Mouse (Mus musculus): ENCODE measurements around the gene Arl16. TPM values are rescaled to one million over a fixed set of nuclear protein-coding genes. Genes with fewer than 3 reads are reported as not detected.

The Arl16 gene
- 26.9 and 44.9 TPM in 2 replicates for polyA plus RNA-seq (2012)

GRCm38 (mm10) chr11:120467051-120467735 lies at the start of gene Arl16:
TSS of gene Arl16 (minus strand) at chr11:120467607.
- no peak for TF ChIP-seq GATA1 (IDR thresholded peaks at IDR 0.05; ENCODE audit: low read length)

GRCm38 (mm10) chr11:120517147-120517546 lies 49.7 kb upstream of the Arl16 start:
- no peak for TF ChIP-seq GATA1 (IDR thresholded peaks at IDR 0.05; ENCODE audit: low read length)

DNA sequence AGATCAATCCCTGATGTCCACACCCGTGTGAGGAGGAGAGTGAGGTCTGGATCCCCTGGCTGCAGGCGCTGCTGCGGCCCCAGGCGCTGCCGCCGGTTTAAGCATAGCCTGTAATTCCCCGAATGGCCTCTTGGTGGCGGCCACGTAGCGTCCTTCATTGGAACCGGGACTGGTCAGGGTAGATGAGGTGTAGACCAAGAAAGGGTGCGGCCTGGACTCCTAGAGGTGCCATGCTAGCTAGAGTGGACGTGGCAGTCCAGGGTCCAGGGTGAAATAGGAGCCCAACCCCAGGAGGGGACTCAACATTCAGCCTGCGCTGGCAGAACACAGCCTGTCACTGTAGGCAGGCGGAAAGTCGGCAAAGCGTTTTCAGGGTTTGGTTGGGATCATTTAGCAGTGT lies 48.2 kb upstream of the Arl16 start:
- TF ChIP-seq GATA1 (IDR thresholded peaks at IDR 0.05; ENCODE audit: low read length): no peak

DNA sequence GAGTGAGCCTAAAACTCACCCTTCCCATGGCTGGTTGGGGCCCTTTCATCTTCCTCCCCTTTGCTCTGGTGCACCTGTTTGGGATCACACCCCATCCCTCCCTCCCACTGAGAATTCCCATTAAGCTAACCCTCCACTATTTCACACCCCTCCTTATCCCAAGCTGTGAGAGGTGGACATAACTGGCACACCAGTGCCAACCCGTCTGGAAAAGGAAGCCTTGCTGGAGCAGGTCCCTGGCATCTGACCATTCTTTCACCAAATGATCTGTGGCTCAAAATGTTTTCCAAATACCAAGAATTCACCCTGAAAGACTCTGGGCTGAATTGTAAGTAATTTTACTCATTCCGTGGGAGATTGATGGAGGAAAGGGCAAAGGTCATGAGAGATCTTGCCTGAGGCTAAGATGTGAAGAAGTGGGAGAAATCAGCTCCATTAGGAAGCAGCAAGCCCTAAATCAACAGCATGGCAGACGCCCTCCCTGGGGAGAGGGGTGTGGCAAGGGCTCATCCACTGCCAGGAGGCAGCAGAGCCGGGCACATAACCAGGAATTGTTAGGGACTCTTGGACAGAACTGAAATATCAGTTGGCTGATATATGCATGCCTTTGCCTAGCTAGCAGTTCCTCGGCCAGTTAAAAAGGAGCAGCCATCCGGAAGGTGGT lies 45.5 kb upstream of the Arl16 start:
- TF ChIP-seq GATA1 (IDR thresholded peaks at IDR 0.05; ENCODE audit: low read length): no peak

DNA sequence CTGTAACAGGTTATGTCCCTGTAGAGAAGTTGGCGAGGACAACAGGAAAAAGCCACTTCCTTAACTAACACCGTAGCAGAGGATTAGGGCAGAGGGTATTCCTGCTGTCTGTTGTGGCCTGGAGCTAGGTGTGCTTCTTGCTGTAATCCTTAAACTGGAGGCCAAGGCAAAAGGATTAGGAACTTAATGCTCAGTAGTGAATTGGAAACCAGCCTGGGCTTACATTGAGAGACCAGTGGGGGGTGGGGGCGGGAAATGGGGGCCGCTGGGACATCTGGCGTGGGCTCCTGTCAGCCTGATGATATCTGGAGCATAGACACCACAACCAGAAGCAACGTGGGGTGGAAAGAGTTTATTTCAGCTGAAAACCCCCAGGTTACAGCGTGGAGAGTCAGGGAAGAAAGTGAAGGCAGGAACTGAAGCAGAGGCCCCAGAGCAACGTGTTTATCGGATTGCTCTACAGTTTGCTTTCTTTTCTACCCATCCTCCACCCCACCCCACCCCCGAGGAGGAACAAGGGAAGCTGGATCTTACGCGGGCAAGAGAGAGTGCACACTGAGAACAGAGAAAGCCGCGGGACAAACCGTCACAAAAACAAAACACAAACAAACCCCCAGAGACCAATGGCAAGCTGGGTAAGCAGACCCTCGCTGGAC lies 43.1 kb upstream of the Arl16 start:
- no peak for TF ChIP-seq GATA1 (IDR thresholded peaks at IDR 0.05; ENCODE audit: low read length)

DNA sequence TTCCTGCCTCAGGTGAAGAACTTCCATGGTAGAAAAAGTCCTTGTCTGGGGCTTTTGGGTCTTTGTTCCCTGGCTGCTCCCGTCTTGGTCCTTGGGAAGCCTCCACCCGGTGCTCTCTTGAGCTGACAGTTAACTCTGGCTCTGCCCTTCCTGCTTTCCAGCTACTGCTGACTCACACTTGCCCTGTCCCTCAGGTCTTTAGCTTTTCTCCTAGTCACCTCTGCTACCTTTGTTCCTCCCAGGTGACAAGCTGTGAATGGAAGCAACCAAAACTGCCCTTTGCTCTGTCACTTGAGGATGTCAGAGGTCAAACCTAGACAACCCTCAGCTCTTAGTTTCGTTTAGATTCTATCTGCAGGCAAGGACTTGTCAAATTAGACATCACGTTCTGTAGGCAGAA lies 42.5 kb upstream of the Arl16 start:
- no peak for TF ChIP-seq GATA1 (IDR thresholded peaks at IDR 0.05; ENCODE audit: low read length)

DNA sequence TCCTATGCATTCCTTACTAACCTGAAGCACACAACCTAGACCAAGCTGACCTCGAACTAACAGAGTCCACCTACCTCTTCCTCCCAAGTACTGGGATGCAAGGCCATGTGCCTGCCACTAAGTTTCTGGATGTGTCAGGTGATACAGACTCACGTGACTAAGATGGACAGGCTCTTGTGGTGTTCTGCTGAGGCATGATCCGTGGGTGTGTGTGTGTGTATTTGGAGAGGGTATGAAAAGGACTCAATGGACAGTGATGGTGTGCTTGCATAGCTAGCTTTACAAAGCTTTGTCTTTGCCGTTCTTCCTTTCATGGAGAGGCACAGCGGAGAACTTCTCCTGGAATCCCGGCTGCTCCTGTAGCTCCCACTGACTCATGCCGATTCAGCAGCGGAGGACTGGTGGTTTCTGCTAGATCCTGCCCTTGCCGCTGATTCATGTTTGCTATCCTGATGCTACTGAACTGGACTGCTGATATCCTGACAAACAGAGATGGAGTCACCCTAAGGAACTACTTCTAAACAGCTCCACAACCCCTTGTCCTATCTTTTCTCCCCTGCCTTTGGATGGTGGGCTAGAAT lies 41.0 kb upstream of the Arl16 start:
- no peak for TF ChIP-seq GATA1 (IDR thresholded peaks at IDR 0.05; ENCODE audit: low read length)

- no peak for TF ChIP-seq GATA1 (IDR thresholded peaks at IDR 0.05; ENCODE audit: low read length)
Observed at GRCm38 (mm10) chr11:120507611-120508289, 40.3 kb upstream of the Arl16 start.

- TF ChIP-seq GATA1 (IDR thresholded peaks at IDR 0.05; ENCODE audit: low read length): no peak
Observed at GRCm38 (mm10) chr11:120506899-120507298, 39.5 kb upstream of the Arl16 start.

DNA sequence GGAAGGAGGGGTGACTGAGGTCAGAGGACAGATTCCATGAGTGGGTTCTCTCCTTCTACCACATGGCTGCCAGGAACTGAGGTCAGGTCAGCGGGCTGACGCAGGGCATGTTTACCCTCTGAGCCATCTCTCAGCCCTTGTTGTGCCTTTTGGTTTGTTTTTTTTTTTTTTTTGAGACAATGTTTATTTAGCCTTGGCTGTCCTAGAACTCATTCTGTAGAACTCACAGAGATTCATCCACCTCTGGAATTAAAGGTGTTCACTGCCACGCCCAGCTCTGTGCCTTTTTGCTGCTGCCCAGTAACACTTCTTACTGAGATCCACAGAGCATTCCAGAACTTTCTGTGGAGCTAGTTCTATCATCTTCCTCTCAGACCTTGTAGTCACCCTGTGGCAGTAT lies 38.3 kb upstream of the Arl16 start:
- TF ChIP-seq GATA1 (IDR thresholded peaks at IDR 0.05; ENCODE audit: low read length): no peak

- no peak for TF ChIP-seq GATA1 (IDR thresholded peaks at IDR 0.05; ENCODE audit: low read length)
Observed at GRCm38 (mm10) chr11:120501701-120502100, 34.3 kb upstream of the Arl16 start.

- TF ChIP-seq GATA1 (IDR thresholded peaks at IDR 0.05; ENCODE audit: low read length): no peak
Observed at GRCm38 (mm10) chr11:120501018-120501417, 33.6 kb upstream of the Arl16 start.

DNA sequence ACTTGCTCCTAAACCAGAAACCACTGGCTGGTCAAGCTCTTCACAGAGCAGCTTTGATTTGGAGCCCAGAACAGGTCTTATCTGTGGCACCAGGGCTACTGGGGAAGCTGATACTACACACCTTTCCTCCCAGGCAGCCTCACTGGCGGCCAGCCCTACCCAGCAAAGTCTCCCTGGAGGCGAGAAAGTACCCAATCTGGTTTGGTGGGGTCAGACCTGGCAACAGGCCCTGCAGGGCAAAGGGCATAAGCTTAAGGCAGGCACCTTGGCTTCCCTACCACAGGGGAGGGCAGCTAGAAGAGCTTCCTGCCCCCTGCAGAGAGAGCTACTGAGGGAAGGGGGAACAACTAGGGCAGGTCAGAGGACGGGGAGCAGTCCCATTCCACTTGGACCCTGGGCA lies 33.0 kb upstream of the Arl16 start:
- no peak for TF ChIP-seq GATA1 (IDR thresholded peaks at IDR 0.05; ENCODE audit: low read length)

DNA sequence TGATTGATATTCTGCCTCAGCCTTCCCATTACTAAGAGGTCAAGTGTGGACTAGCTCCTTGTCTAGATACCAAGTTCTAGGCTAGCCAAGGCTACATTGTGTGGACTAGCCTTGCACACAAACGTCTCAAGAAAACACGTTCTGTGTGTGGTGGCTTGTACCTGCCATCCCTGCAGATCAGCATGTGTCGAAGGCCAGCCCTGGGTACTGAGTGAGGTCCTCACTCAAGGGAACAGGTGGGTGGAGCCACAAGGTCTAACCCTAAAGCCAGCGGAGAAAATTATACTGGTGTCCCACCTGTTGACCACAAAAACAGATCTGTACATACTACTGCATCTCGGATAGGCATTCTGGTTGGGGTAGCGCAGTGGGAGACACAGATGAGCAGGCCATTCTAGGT lies 32.5 kb upstream of the Arl16 start:
- no peak for TF ChIP-seq GATA1 (IDR thresholded peaks at IDR 0.05; ENCODE audit: low read length)

DNA sequence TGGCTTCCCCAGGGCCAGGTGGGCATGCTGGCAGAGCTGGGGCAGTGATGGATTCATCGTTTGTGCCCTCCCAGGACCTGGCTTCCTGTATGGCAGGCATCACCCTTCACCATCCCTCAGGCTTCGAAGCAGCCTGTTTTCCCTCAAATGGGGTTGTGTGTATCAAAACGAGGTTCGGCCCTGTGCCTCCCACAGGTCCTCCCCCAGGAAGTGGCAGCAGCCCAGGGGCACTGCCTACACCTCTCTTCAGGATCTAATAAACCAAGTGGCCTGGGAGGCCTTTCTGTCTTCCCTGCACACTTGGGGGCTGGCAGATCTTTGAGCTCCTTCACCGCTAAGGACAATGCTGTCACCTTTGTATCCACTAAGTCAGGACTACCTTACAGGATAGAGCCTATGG lies 31.5 kb upstream of the Arl16 start:
- no peak for TF ChIP-seq GATA1 (IDR thresholded peaks at IDR 0.05; ENCODE audit: low read length)

DNA sequence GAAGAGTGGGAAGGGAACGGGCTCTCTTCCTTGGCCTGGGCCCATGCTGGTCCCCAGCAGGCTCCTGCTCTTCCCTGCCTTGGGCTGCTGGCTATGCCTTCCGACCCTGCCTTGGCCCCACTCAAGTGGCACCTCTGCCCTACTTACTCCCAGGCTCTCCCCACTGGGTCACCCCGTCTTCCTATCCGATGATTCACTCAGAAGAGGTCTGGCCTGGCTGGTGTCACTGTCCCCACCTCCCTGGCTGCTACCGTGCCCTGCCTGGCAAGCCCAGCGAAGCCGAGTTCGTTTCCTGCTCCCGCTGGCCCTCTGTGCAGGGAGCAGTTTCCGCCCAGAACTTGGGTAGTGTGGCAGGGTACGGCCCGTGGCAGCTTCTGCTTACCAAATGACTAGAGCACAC lies 30.8 kb upstream of the Arl16 start:
- no peak for TF ChIP-seq GATA1 (IDR thresholded peaks at IDR 0.05; ENCODE audit: low read length)

All from G1E-ER4 (cell line).